Mouse (Mus musculus) C2C12 (cell line): ENCODE measurements around the gene Rbks.

Experiments used
- CEBPB ChIP-seq: IDR thresholded peaks from one replicate; pipeline ENCODE4 v1.6.1; 2011; ENCODE audit warnings: low read depth, mild to moderate bottlenecking, control low read depth, moderate library complexity
- CTCF ChIP-seq: IDR thresholded peaks from one replicate; pipeline ENCODE4 v1.5.1; 2011; ENCODE audit not compliant: control insufficient read depth, insufficient read depth, insufficient read length
- FOSL1 ChIP-seq: IDR thresholded peaks from one replicate; pipeline ENCODE4 v1.8.0; 2011; ENCODE audit warnings: mild to moderate bottlenecking, low read length; ENCODE audit not compliant: poor library complexity, insufficient read depth, severe bottlenecking
- MAX ChIP-seq: IDR thresholded peaks from one replicate; pipeline ENCODE4 v1.6.1; 2011; ENCODE audit warnings: mild to moderate bottlenecking, control low read depth
- MYOD1 ChIP-seq: IDR thresholded peaks from one replicate; pipeline ENCODE4 v1.6.1; 2011; ENCODE audit warnings: low read depth; ENCODE audit not compliant: control insufficient read depth, insufficient read length
- MYOG ChIP-seq: IDR thresholded peaks from one replicate; pipeline ENCODE4 v1.6.1; 2011; ENCODE audit not compliant: control insufficient read depth, insufficient read length; ENCODE audit errors: extremely low read depth
- USF1 ChIP-seq: IDR thresholded peaks from one replicate; pipeline ENCODE4 v1.6.1; 2011; ENCODE audit warnings: low read depth, mild to moderate bottlenecking, control low read depth, moderate library complexity

- no peak for TF ChIP-seq CTCF
- TF ChIP-seq MAX: peak; percentile 97
- no peak for TF ChIP-seq MYOG
- TF ChIP-seq FOSL1: peak; percentile 65
- peak; percentile 86 for TF ChIP-seq USF1
- no peak for TF ChIP-seq MYOD1
- no peak for TF ChIP-seq CEBPB
Observed at GRCm38 (mm10) chr5:31644272-31644671, 53.2 kb downstream of the Rbks start.
